Mouse (Mus musculus) ES-Bruce4 (cell line): ENCODE data around the gene Colgalt1.

Experiments
- CTCF ChIP-seq: IDR thresholded peaks from one replicate; pipeline ENCODE4 v1.8.1; 2011; ENCODE audit warnings: low read depth, low read length
- EP300 ChIP-seq: IDR thresholded peaks from 2 replicates; pipeline ENCODE4 v1.6.1; 2011; ENCODE audit warnings: low read depth, low read length; ENCODE audit not compliant: insufficient read depth
- POLR2A ChIP-seq: IDR thresholded peaks from one replicate; pipeline ENCODE4 v1.8.1; 2011; ENCODE audit warnings: low read length; ENCODE audit not compliant: insufficient read depth

GRCm38 (mm10) chr8:71566501-71566900 lies 44.3 kb upstream of the Colgalt1 start, which contains the start of gene Nxnl1:
- TF ChIP-seq EP300 (no peak), CTCF (no peak), POLR2A (no peak)
